Mouse (Mus musculus) embryonic fibroblast, embryonic 13.5 days (primary cell): ENCODE measurements at regions not wholly inside any gene's neighbourhood (a gene's known extent, or its start where the extent isn't known, plus 50 kb on each side); places are given as distances from the start of the nearest gene placed in this dataset.

Source experiments
- CTCF ChIP-seq: IDR thresholded peaks from 2 replicates; pipeline ENCODE4 v1.5.1; 2011; ENCODE audit warnings: mild to moderate bottlenecking, control low read depth, low read length, moderate library complexity, borderline replicate concordance; ENCODE audit not compliant: insufficient read depth
- POLR2A ChIP-seq: IDR thresholded peaks from 2 replicates; pipeline ENCODE4 v1.6.1; 2011; ENCODE audit warnings: low read depth, mild to moderate bottlenecking, control low read depth, low read length, moderate library complexity

DNA sequence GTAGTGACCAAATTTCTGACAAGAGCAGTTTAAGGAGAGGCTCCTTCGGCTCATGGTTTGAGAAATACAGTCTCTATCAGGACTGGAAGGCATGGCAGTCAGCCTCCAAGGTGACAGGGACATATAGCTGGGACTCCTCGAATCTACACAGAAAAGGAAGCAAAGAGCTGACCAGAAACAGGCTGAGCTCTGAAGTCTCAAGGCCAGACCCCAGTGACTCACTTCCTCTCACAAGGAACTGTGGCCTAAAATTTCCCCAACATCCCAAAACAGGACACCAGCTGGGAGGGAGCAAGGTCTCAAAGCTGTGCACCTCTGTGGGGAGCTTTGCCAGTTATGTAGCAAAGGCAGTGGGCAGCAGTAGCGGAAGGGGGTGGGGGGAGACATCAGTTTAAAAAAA, 110.7 kb downstream of the Sox4 start:
- no peak for TF ChIP-seq CTCF
- TF ChIP-seq POLR2A, result no peak
